Mouse (Mus musculus) lung, adult 2 months (tissue): ENCODE data around the gene Cd9.

Experiments used
- CTCF ChIP-seq: fragments of 200-500 bp; IDR thresholded peaks from 2 replicates; pipeline ENCODE4 v1.5.1; 2011; ENCODE audit warnings: mild to moderate bottlenecking, low read length, control low read depth; ENCODE audit not compliant: insufficient read depth
- POLR2A ChIP-seq: fragments of 200-500 bp; IDR thresholded peaks from 2 replicates; pipeline ENCODE4 v1.6.1; 2011; ENCODE audit warnings: low read depth, mild to moderate bottlenecking, control low read depth, low read length, borderline replicate concordance; ENCODE audit errors: extremely low read depth

- TF ChIP-seq POLR2A (no peak), CTCF (no peak)
Observed at GRCm38 (mm10) chr6:125475184-125475583, 19.4 kb downstream of the Cd9 start.
